Mouse (Mus musculus) frontal cortex, adult 2 months (tissue): ENCODE measurements around the gene Asrgl1. TPM values are rescaled to one million over a fixed set of nuclear protein-coding genes. Genes with fewer than 3 reads are reported as not detected.
"Not testable (repeated sequence)": the region's sequence is repeated elsewhere in the genome, so short reads cannot be mapped to it uniquely, and the experiment has no call there.

Experiments
- DNase-seq, 2 experiments: peaks; one replicate each; pipeline ENCODE4 v3.0.0; 2022; ENCODE audit warnings: low spot score in 1 of 2; ENCODE audit errors: extremely low spot score in 1 of 2
- polyA plus RNA-seq: library from polyadenylated mRNA; depleted of rRNA; stranded (reverse); fragments of >200 nt; gene quantifications from 2 replicates; pipeline ENCODE4 v1.2.3, GENCODE M21; 2012; rRNA removed

Gene Asrgl1
- 83.1 and 90.4 TPM in 2 replicates for polyA plus RNA-seq

GRCm38 (mm10) chr19:9135512-9136331, at the start of gene Asrgl1:
Asrgl1 (minus strand) TSS chr19:9135636.
- peak; percentile 75 to 95 for DNase-seq

GRCm38 (mm10) chr19:9146214-9146613, 10.8 kb upstream of the Asrgl1 start:
- no peak for DNase-seq

GRCm38 (mm10) chr19:9143639-9144125, 8.2 kb upstream of the Asrgl1 start:
- peak in 1 of 2 experiments; percentile 31 for DNase-seq

- no peak for DNase-seq
Measured at GRCm38 (mm10) chr19:9143230-9143629, 7.8 kb upstream of the Asrgl1 start.

GRCm38 (mm10) chr19:9140361-9140760, 4.9 kb upstream of the Asrgl1 start:
- DNase-seq = not testable (repeated sequence)

- DNase-seq = no peak
Measured at GRCm38 (mm10) chr19:9137159-9137558, 1.7 kb upstream of the Asrgl1 start.

GRCm38 (mm10) chr19:9134746-9135511, 507 bp downstream of the Asrgl1 start:
- DNase-seq = peak in 1 of 2 experiments; percentile 25

- DNase-seq = no peak
Measured at GRCm38 (mm10) chr19:9129996-9130395, 5.4 kb downstream of the Asrgl1 start.

GRCm38 (mm10) chr19:9128499-9129194, 6.8 kb downstream of the Asrgl1 start:
- DNase-seq = no peak

- DNase-seq = not testable (repeated sequence)
Measured at GRCm38 (mm10) chr19:9123986-9124385, 11.4 kb downstream of the Asrgl1 start.

GRCm38 (mm10) chr19:9122390-9122789, 13.0 kb downstream of the Asrgl1 start:
- DNase-seq = no peak

- no peak for DNase-seq
Measured at GRCm38 (mm10) chr19:9119655-9120425, 15.6 kb downstream of the Asrgl1 start.

GRCm38 (mm10) chr19:9117275-9117674, 18.2 kb downstream of the Asrgl1 start:
- DNase-seq = no peak

- no peak for DNase-seq
Measured at GRCm38 (mm10) chr19:9116268-9116667, 19.2 kb downstream of the Asrgl1 start.

GRCm38 (mm10) chr19:9112043-9112442, 23.4 kb downstream of the Asrgl1 start:
- peak in 1 of 2 experiments; percentile 34 for DNase-seq

- peak; percentile 38 to 83 for DNase-seq
Measured at GRCm38 (mm10) chr19:9110182-9110869, 25.1 kb downstream of the Asrgl1 start.

GRCm38 (mm10) chr19:9108536-9108935, 26.9 kb downstream of the Asrgl1 start:
- DNase-seq = no peak

- DNase-seq = no peak
Measured at GRCm38 (mm10) chr19:9107379-9107755, 28.1 kb downstream of the Asrgl1 start.

GRCm38 (mm10) chr19:9106751-9107378, 28.6 kb downstream of the Asrgl1 start:
- no peak for DNase-seq
